ENCODE assay signal across 8 mouse cellular contexts in genomic region chr4:132510352-132510798, GRCm38 (mm10). TPM values are rescaled to one million over a fixed set of nuclear protein-coding genes. Genes with fewer than 3 reads are reported as not detected.
DNase-seq lines count a peak whose midpoint lies in the region; ATAC-seq and TF ChIP-seq lines count a peak whose summit lies in the region.

Gene Sesn2, minus strand, starts transcription at chr4:132510501.

- peak; percentile 90 for ATAC-seq in kidney, embryonic 14.5 days (ENCODE audit: low FRiP score, low TSS enrichment)
- peak; percentile 87 for ATAC-seq in limb, embryonic 15.5 days (ENCODE audit: insufficient number of reproducible peaks, low FRiP score, low TSS enrichment, low read depth)

- H3K27me3 ChIP-seq in kidney, embryonic 14.5 days (ENCODE audit: control insufficient read depth, insufficient read depth, low read length), result no peaks in the 10 kb centered on the region
- no peaks in the 10 kb centered on the region for H3K27me3 ChIP-seq in limb, embryonic 15.5 days

- peak within 1 kb of the TSS; percentile 52 for H3K27ac ChIP-seq in bone marrow macrophage, adult 2 months (ENCODE audit: insufficient read depth, low read depth, low read length)
- H3K27ac ChIP-seq in embryonic fibroblast, embryonic 13.5 days (ENCODE audit: insufficient read depth, low read length), result peak within 1 kb of the TSS; percentile 98
- H3K27ac ChIP-seq in kidney, embryonic 14.5 days (ENCODE audit: low read depth, low read length), result peak within 1 kb of the TSS; percentile 91
- H3K27ac ChIP-seq in limb, embryonic 15.5 days, result peak within 1 kb of the TSS; percentile 87

- WGBS in kidney, embryonic 14.5 days, result 0% methylated on average over 32 of the region's 32 CpGs
- under 1% methylated on average over 32 of the region's 32 CpGs for WGBS in limb, embryonic 15.5 days

- TF ChIP-seq POLR2A in bone marrow macrophage, adult 2 months (IDR thresholded peaks at IDR 0.05; ENCODE audit: borderline replicate concordance, low read depth, low read length), result peak; percentile 80; the same call in 1 of the 2 replicates
- peak; percentile 97 for TF ChIP-seq POLR2A in embryonic fibroblast, embryonic 13.5 days (IDR thresholded peaks at IDR 0.05; ENCODE audit: low read depth, low read length)

- peak within 1 kb of the TSS; percentile 81 for H3K9ac ChIP-seq in kidney, embryonic 14.5 days (ENCODE audit: low read depth, low read length)
- peak within 1 kb of the TSS; percentile 71 for H3K9ac ChIP-seq in limb, embryonic 15.5 days

- TF ChIP-seq CTCF in bone marrow macrophage, adult 2 months (IDR thresholded peaks at IDR 0.05; ENCODE audit: low read depth, low read length), result no peak
- TF ChIP-seq CTCF in embryonic fibroblast, embryonic 13.5 days (IDR thresholded peaks at IDR 0.05; ENCODE audit: borderline replicate concordance, insufficient read depth, low read length), result no peak

- H3K4me1 ChIP-seq in bone marrow macrophage, adult 2 months (ENCODE audit: control insufficient read depth, insufficient read depth, low read length), result peaks cover 43% of the 10 kb centered on the region
- peaks cover 7% of the 10 kb centered on the region for H3K4me1 ChIP-seq in embryonic fibroblast, embryonic 13.5 days (ENCODE audit: control insufficient read depth, insufficient read depth, low read length)
- peaks cover 20% of the 10 kb centered on the region for H3K4me1 ChIP-seq in kidney, embryonic 14.5 days (ENCODE audit: control insufficient read depth, insufficient read depth, low read length)
- peaks cover 24% of the 10 kb centered on the region for H3K4me1 ChIP-seq in limb, embryonic 15.5 days

- peak within 1 kb of the TSS; percentile 86 for H3K4me3 ChIP-seq in bone marrow macrophage, adult 2 months (ENCODE audit: insufficient read depth, low read length)
- peak within 1 kb of the TSS; percentile 71 for H3K4me3 ChIP-seq in embryonic fibroblast, embryonic 13.5 days (ENCODE audit: insufficient read depth, low read length)
- H3K4me3 ChIP-seq in kidney, embryonic 14.5 days (ENCODE audit: low read length), result peak within 1 kb of the TSS; percentile 87
- H3K4me3 ChIP-seq in limb, embryonic 15.5 days, result peak within 1 kb of the TSS; percentile 81

- no peaks in the 10 kb centered on the region for H3K36me3 ChIP-seq in kidney, embryonic 14.5 days (ENCODE audit: control insufficient read depth, insufficient read depth, low read length)
- no peaks in the 10 kb centered on the region for H3K36me3 ChIP-seq in limb, embryonic 15.5 days

- H3K9me3 ChIP-seq in kidney, embryonic 14.5 days (ENCODE audit: control insufficient read depth, low read length), result no peaks in the 10 kb centered on the region
- no peaks in the 10 kb centered on the region for H3K9me3 ChIP-seq in limb, embryonic 15.5 days

- H3K4me2 ChIP-seq in kidney, embryonic 14.5 days (replicated peaks; ENCODE audit: low read depth, low read length), result peak within 1 kb of the TSS; percentile 82
- H3K4me2 ChIP-seq in limb, embryonic 15.5 days, result peak within 1 kb of the TSS; percentile 89

- peak; percentile 99 for DNase-seq in A20 (ENCODE audit: low read depth, low spot score)
- peak; percentile 97 to 98 for DNase-seq in heart, adult 9 months (ENCODE audit: low spot score in 2 of 2)
- DNase-seq in monocyte, adult 2 months (ENCODE audit: low read depth in 1 of 2, low spot score in 2 of 2), result peak; percentile 94 to 95
- peak; percentile 98 for DNase-seq in spleen, postnatal 36 days (ENCODE audit: low spot score in 2 of 2)

RNA-seq across cellular contexts. Expression of gene Sesn2, which starts in this region (rescaled TPM):
- 12.8 and 13.8 TPM in 2 replicates for polyA plus RNA-seq in bone marrow macrophage, adult 2 months (2012; ENCODE audit: insufficient read depth, insufficient read length, missing spikeins)
- polyA plus RNA-seq in embryonic fibroblast, embryonic 13.5 days (2011; ENCODE audit: insufficient read length, low read depth, missing spikeins), result 55.1 and 58.4 TPM in 2 replicates
- 12.4 and 15.4 TPM in 2 replicates for polyA plus RNA-seq in kidney, embryonic 14.5 days (2014; fragmentation: Nextera tagmentation; extraction: Ambion mirVana)
- 11.8 and 12.8 TPM in 2 replicates for polyA plus RNA-seq in limb, embryonic 15.5 days (2015; fragmentation: Nextera tagmentation; extraction: Ambion mirVana)

Comparison
In these comparisons a context has a peak if more than half of its experiments do, and no peak if none do; other contexts are left out.
1. Peak in every context shown above with its lines: DNase-seq, ATAC-seq, H3K4me3 ChIP-seq and H3K27ac ChIP-seq.